Mouse (Mus musculus): ENCODE measurements around the gene Polr3gl. TPM values are rescaled to one million over a fixed set of nuclear protein-coding genes. Genes with fewer than 3 reads are reported as not detected.

The Polr3gl gene
- polyA plus RNA-seq, 1 experiment from 2014 or later: 43.1 TPM

- 13% methylated on average over 12 of the region's 12 CpGs for WGBS
Observed at GRCm38 (mm10) chr3:96555041-96555596, 38.9 kb downstream of the Polr3gl start.

GRCm38 (mm10) chr3:96554251-96554650 lies 39.7 kb downstream of the Polr3gl start:
- H3K4me3 ChIP-seq (replicated peaks; ENCODE audit: low read length): no peak overlapping the region

More at GRCm38 (mm10) chr3:96555041-96555596, 38.9 kb downstream of the Polr3gl start:
- peak; percentile 22 for ATAC-seq
- H3K4me2 ChIP-seq (ENCODE audit: low read length): no peak overlapping the region
- H3K4me1 ChIP-seq (replicated peaks; ENCODE audit: control insufficient read depth, insufficient read depth, low read length): peaks cover 37% of the 10 kb centered on the region
- H3K27ac ChIP-seq (ENCODE audit: low read length): peak overlapping the region; percentile 29; the same call in 1 of the 2 replicates
- no peak overlapping the region for H3K9ac ChIP-seq (replicated peaks; ENCODE audit: low read depth, low read length)
- H3K9me3 ChIP-seq (ENCODE audit: control insufficient read depth, low read length): no peaks in the 10 kb centered on the region
- H3K27me3 ChIP-seq (replicated peaks; ENCODE audit: control insufficient read depth, insufficient read depth, low read length): no peaks in the 10 kb centered on the region
- peaks cover 1% of the 10 kb centered on the region; the same call in 1 of the 2 replicates for H3K36me3 ChIP-seq (ENCODE audit: control insufficient read depth, insufficient read depth)
- no peak overlapping the region for H3K4me3 ChIP-seq (replicated peaks; ENCODE audit: low read length)

GRCm38 (mm10) chr3:96553601-96554000 lies 40.4 kb downstream of the Polr3gl start:
- H3K27ac ChIP-seq (ENCODE audit: low read length): no peak overlapping the region
- 85% methylated on average over 6 of the region's 6 CpGs for WGBS
- no peak overlapping the region for H3K4me3 ChIP-seq (replicated peaks; ENCODE audit: low read length)
- no peaks in the 10 kb centered on the region for H3K36me3 ChIP-seq (ENCODE audit: control insufficient read depth, insufficient read depth)
- H3K9me3 ChIP-seq (ENCODE audit: control insufficient read depth, low read length): no peaks in the 10 kb centered on the region
- H3K9ac ChIP-seq (replicated peaks; ENCODE audit: low read depth, low read length): no peak overlapping the region
- H3K27me3 ChIP-seq (replicated peaks; ENCODE audit: control insufficient read depth, insufficient read depth, low read length): no peaks in the 10 kb centered on the region
- H3K4me1 ChIP-seq (replicated peaks; ENCODE audit: control insufficient read depth, insufficient read depth, low read length): peaks cover 22% of the 10 kb centered on the region
- H3K4me2 ChIP-seq (ENCODE audit: low read length): no peak overlapping the region
- no peak for ATAC-seq

More at GRCm38 (mm10) chr3:96554251-96554650, 39.7 kb downstream of the Polr3gl start:
- ATAC-seq: no peak
- WGBS: 81% methylated on average over 6 of the region's 6 CpGs
- Histone ChIP-seq H3K27ac (ENCODE audit: low read length) (no peak overlapping the region), H3K4me1 (replicated peaks; ENCODE audit: control insufficient read depth, insufficient read depth, low read length) (peaks cover 28% of the 10 kb centered on the region), H3K27me3 (replicated peaks; ENCODE audit: control insufficient read depth, insufficient read depth, low read length) (no peaks in the 10 kb centered on the region), H3K9me3 (ENCODE audit: control insufficient read depth, low read length) (no peaks in the 10 kb centered on the region), H3K36me3 (ENCODE audit: control insufficient read depth, insufficient read depth) (no peaks in the 10 kb centered on the region), H3K4me2 (ENCODE audit: low read length) (no peak overlapping the region), H3K9ac (replicated peaks; ENCODE audit: low read depth, low read length) (no peak overlapping the region)

- Histone ChIP-seq H3K4me2 (ENCODE audit: low read length) (no peak overlapping the region), H3K4me3 (replicated peaks; ENCODE audit: low read length) (no peak overlapping the region), H3K9me3 (ENCODE audit: control insufficient read depth, low read length) (no peaks in the 10 kb centered on the region), H3K36me3 (ENCODE audit: control insufficient read depth, insufficient read depth) (no peaks in the 10 kb centered on the region), H3K27ac (ENCODE audit: low read length) (no peak overlapping the region), H3K9ac (replicated peaks; ENCODE audit: low read depth, low read length) (no peak overlapping the region), H3K4me1 (replicated peaks; ENCODE audit: control insufficient read depth, insufficient read depth, low read length) (peaks cover 22% of the 10 kb centered on the region), H3K27me3 (replicated peaks; ENCODE audit: control insufficient read depth, insufficient read depth, low read length) (no peaks in the 10 kb centered on the region)
- 67% methylated on average over 7 of the region's 7 CpGs for WGBS
- ATAC-seq: no peak
Observed at GRCm38 (mm10) chr3:96551890-96552289, 42.1 kb downstream of the Polr3gl start.

- Histone ChIP-seq H3K36me3 (ENCODE audit: control insufficient read depth, insufficient read depth) (no peaks in the 10 kb centered on the region), H3K27me3 (replicated peaks; ENCODE audit: control insufficient read depth, insufficient read depth, low read length) (no peaks in the 10 kb centered on the region), H3K4me3 (replicated peaks; ENCODE audit: low read length) (no peak overlapping the region), H3K9me3 (ENCODE audit: control insufficient read depth, low read length) (no peaks in the 10 kb centered on the region), H3K9ac (replicated peaks; ENCODE audit: low read depth, low read length) (no peak overlapping the region), H3K4me1 (replicated peaks; ENCODE audit: control insufficient read depth, insufficient read depth, low read length) (peaks cover 15% of the 10 kb centered on the region), H3K4me2 (ENCODE audit: low read length) (no peak overlapping the region), H3K27ac (ENCODE audit: low read length) (no peak overlapping the region)
- no peak for ATAC-seq
- WGBS: 7% methylated on average over 8 of the region's 8 CpGs
Observed at GRCm38 (mm10) chr3:96551203-96551602, 42.8 kb downstream of the Polr3gl start.

- Histone ChIP-seq H3K27ac (ENCODE audit: low read length) (no peak overlapping the region), H3K4me3 (replicated peaks; ENCODE audit: low read length) (no peak overlapping the region), H3K4me1 (replicated peaks; ENCODE audit: control insufficient read depth, insufficient read depth, low read length) (peaks cover 6% of the 10 kb centered on the region; the same call in 1 of the 2 replicates), H3K27me3 (replicated peaks; ENCODE audit: control insufficient read depth, insufficient read depth, low read length) (no peaks in the 10 kb centered on the region), H3K36me3 (ENCODE audit: control insufficient read depth, insufficient read depth) (no peaks in the 10 kb centered on the region), H3K9ac (replicated peaks; ENCODE audit: low read depth, low read length) (no peak overlapping the region), H3K4me2 (ENCODE audit: low read length) (no peak overlapping the region), H3K9me3 (ENCODE audit: control insufficient read depth, low read length) (no peaks in the 10 kb centered on the region)
- WGBS: 81% methylated on average over 5 of the region's 5 CpGs
- ATAC-seq: no peak
Observed at GRCm38 (mm10) chr3:96549346-96549745, 44.6 kb downstream of the Polr3gl start.

GRCm38 (mm10) chr3:96548824-96549223 lies 45.2 kb downstream of the Polr3gl start:
- Histone ChIP-seq H3K36me3 (ENCODE audit: control insufficient read depth, insufficient read depth) (no peaks in the 10 kb centered on the region), H3K27ac (ENCODE audit: low read length) (no peak overlapping the region), H3K4me2 (ENCODE audit: low read length) (no peak overlapping the region), H3K9me3 (ENCODE audit: control insufficient read depth, low read length) (no peaks in the 10 kb centered on the region), H3K4me1 (replicated peaks; ENCODE audit: control insufficient read depth, insufficient read depth, low read length) (peaks cover 6% of the 10 kb centered on the region; the same call in 1 of the 2 replicates), H3K9ac (replicated peaks; ENCODE audit: low read depth, low read length) (no peak overlapping the region), H3K4me3 (replicated peaks; ENCODE audit: low read length) (no peak overlapping the region), H3K27me3 (replicated peaks; ENCODE audit: control insufficient read depth, insufficient read depth, low read length) (no peaks in the 10 kb centered on the region)
- 87% methylated on average over 7 of the region's 7 CpGs for WGBS
- ATAC-seq: no peak

GRCm38 (mm10) chr3:96547389-96547960 lies 46.5 kb downstream of the Polr3gl start:
- H3K27ac ChIP-seq (ENCODE audit: low read length): no peak overlapping the region
- H3K36me3 ChIP-seq (ENCODE audit: control insufficient read depth, insufficient read depth): no peaks in the 10 kb centered on the region
- peaks cover 6% of the 10 kb centered on the region; the same call in 1 of the 2 replicates for H3K4me1 ChIP-seq (replicated peaks; ENCODE audit: control insufficient read depth, insufficient read depth, low read length)
- peak; percentile 74 for ATAC-seq
- no peaks in the 10 kb centered on the region for H3K9me3 ChIP-seq (ENCODE audit: control insufficient read depth, low read length)
- no peaks in the 10 kb centered on the region for H3K27me3 ChIP-seq (replicated peaks; ENCODE audit: control insufficient read depth, insufficient read depth, low read length)
- H3K4me2 ChIP-seq (ENCODE audit: low read length): peak overlapping the region; percentile 32
- 5% methylated on average over 14 of the region's 14 CpGs for WGBS
- H3K4me3 ChIP-seq (replicated peaks; ENCODE audit: low read length): 0 out of 2 replicates have a peak overlapping the region, but pooled peaks have one; percentile 9
- H3K9ac ChIP-seq (replicated peaks; ENCODE audit: low read depth, low read length): no peak overlapping the region

GRCm38 (mm10) chr3:96546880-96547279 lies 47.1 kb downstream of the Polr3gl start:
- 36% methylated on average over 4 of the region's 4 CpGs for WGBS

More at GRCm38 (mm10) chr3:96546880-96547279, 47.1 kb downstream of the Polr3gl start:
- Histone ChIP-seq H3K27me3 (replicated peaks; ENCODE audit: control insufficient read depth, insufficient read depth, low read length) (no peaks in the 10 kb centered on the region), H3K4me3 (replicated peaks; ENCODE audit: low read length) (no peak overlapping the region), H3K4me1 (replicated peaks; ENCODE audit: control insufficient read depth, insufficient read depth, low read length) (peaks cover 6% of the 10 kb centered on the region; the same call in 1 of the 2 replicates), H3K9me3 (ENCODE audit: control insufficient read depth, low read length) (no peaks in the 10 kb centered on the region), H3K9ac (replicated peaks; ENCODE audit: low read depth, low read length) (no peak overlapping the region), H3K4me2 (ENCODE audit: low read length) (no peak overlapping the region), H3K36me3 (ENCODE audit: control insufficient read depth, insufficient read depth) (no peaks in the 10 kb centered on the region), H3K27ac (ENCODE audit: low read length) (no peak overlapping the region)
- no peak for ATAC-seq
